Mouse (Mus musculus) hindbrain, embryonic 14.5 days (tissue): ENCODE results near the gene Mrtfa. TPM values are rescaled to one million over a fixed set of nuclear protein-coding genes. Genes with fewer than 3 reads are reported as not detected.

Experiments used
- ATAC-seq: fragments of 200-750 bp; cut with Nextera tagmentation; 2 replicates; pipeline ENCODE4 v1.8.0; 2017; ENCODE audit warnings: moderate number of reproducible peaks, mild to moderate bottlenecking, moderate TSS enrichment, moderate library complexity; ENCODE audit not compliant: low FRiP score
- DNase-seq: peaks from one replicate; pipeline ENCODE4 v3.0.0-alpha.2; 2015; ENCODE audit warnings: low spot score
- H3K27ac ChIP-seq: fragments of 300-500 bp; sonication (generic); 2 replicates; pipeline ENCODE4 v1.5.1; 2014; ENCODE audit warnings: mild to moderate bottlenecking, moderate library complexity
- H3K27me3 ChIP-seq: fragments of 300-500 bp; sonication (generic); 2 replicates; pipeline ENCODE4 v1.6.1; 2014; ENCODE audit warnings: mild to moderate bottlenecking, low read length, mixed read lengths; ENCODE audit not compliant: control insufficient read depth, insufficient read depth
- H3K36me3 ChIP-seq: fragments of 300-500 bp; sonication (generic); replicated peaks from 2 replicates; pipeline ENCODE4 v1.6.1; 2014; ENCODE audit not compliant: control insufficient read depth, insufficient read depth
- H3K4me1 ChIP-seq: fragments of 300-500 bp; sonication (generic); replicated peaks from 2 replicates; pipeline ENCODE4 v1.6.1; 2014; ENCODE audit warnings: antibody characterized with exemption, low read length, mixed read lengths; ENCODE audit not compliant: control insufficient read depth, insufficient read depth
- H3K4me2 ChIP-seq: fragments of 300-500 bp; sonication (generic); replicated peaks from 2 replicates; pipeline ENCODE4 v1.6.1; 2014; ENCODE audit warnings: mild to moderate bottlenecking, moderate library complexity
- H3K4me3 ChIP-seq: fragments of 300-500 bp; sonication (generic); replicated peaks from 2 replicates; pipeline ENCODE4 v1.5.1; 2014; ENCODE audit warnings: mild to moderate bottlenecking, low read length
- H3K9ac ChIP-seq: fragments of 300-500 bp; sonication (generic); 2 replicates; pipeline ENCODE4 v1.6.1; 2014
- H3K9me3 ChIP-seq: fragments of 300-500 bp; sonication (generic); 2 replicates; pipeline ENCODE4 v1.6.1; 2016; ENCODE audit warnings: low read length; ENCODE audit not compliant: control insufficient read depth
- WGBS: fragments of 180-500 bp; shearing (Covaris S2); extraction: QIAGEN DNeasy Blood & Tissue Kit; methylation state at CpG from one replicate; pipeline ENCODE4 v1.1.7; 2014; 5-methylcytosine and 5-hydroxymethylcytosine counted together
- polyA plus RNA-seq: library from polyadenylated mRNA; unstranded; fragments of >200 nt; fragmentation: Nextera tagmentation; extraction: Ambion mirVana; gene quantifications from 2 replicates; pipeline ENCODE4 v1.2.1, GENCODE M21; 2014

Gene Mrtfa
- polyA plus RNA-seq, 1 experiment from 2014 or later: 31.5 TPM

- peaks cover 16% of the 10 kb centered on the region for H3K36me3 ChIP-seq
- no peak overlapping the region for H3K27ac ChIP-seq
- H3K4me1 ChIP-seq: no peaks in the 10 kb centered on the region
- no peak overlapping the region for H3K4me2 ChIP-seq
- no peak overlapping the region for H3K9ac ChIP-seq
- H3K9me3 ChIP-seq: no peaks in the 10 kb centered on the region
- H3K4me3 ChIP-seq: no peak overlapping the region
- WGBS: 28% methylated on average over 2 of the region's 4 CpGs
- H3K27me3 ChIP-seq: no peaks in the 10 kb centered on the region
- DNase-seq (no peak), ATAC-seq (no peak)
These were observed 190.0 kb downstream of the Mrtfa start for GRCm38 (mm10) chr15:81000419-81001138.

GRCm38 (mm10) chr15:80997077-80997476, 193.5 kb downstream of the Mrtfa start:
- Histone ChIP-seq H3K9me3 (no peaks in the 10 kb centered on the region), H3K9ac (no peak overlapping the region), H3K4me1 (no peaks in the 10 kb centered on the region), H3K27ac (no peak overlapping the region), H3K27me3 (no peaks in the 10 kb centered on the region), H3K36me3 (no peaks in the 10 kb centered on the region), H3K4me2 (no peak overlapping the region), H3K4me3 (no peak overlapping the region)
- 54% methylated on average over 1 of the region's 1 CpGs for WGBS
- ATAC-seq (no peak), DNase-seq (no peak)

- Histone ChIP-seq H3K36me3 (no peaks in the 10 kb centered on the region), H3K27ac (no peak overlapping the region), H3K4me2 (no peak overlapping the region), H3K4me3 (no peak overlapping the region), H3K27me3 (no peaks in the 10 kb centered on the region), H3K9me3 (no peaks in the 10 kb centered on the region), H3K4me1 (no peaks in the 10 kb centered on the region), H3K9ac (no peak overlapping the region)
- no peak for DNase-seq
- ATAC-seq: no peak
- WGBS: 86% methylated on average over 6 of the region's 6 CpGs
These were observed 194.3 kb downstream of the Mrtfa start for GRCm38 (mm10) chr15:80996090-80996835.

GRCm38 (mm10) chr15:80994959-80995358, 195.6 kb downstream of the Mrtfa start:
- Histone ChIP-seq H3K4me2 (no peak overlapping the region), H3K9ac (no peak overlapping the region), H3K36me3 (no peaks in the 10 kb centered on the region), H3K4me1 (no peaks in the 10 kb centered on the region), H3K27me3 (no peaks in the 10 kb centered on the region), H3K27ac (no peak overlapping the region), H3K9me3 (no peaks in the 10 kb centered on the region), H3K4me3 (no peak overlapping the region)
- DNase-seq (no peak), ATAC-seq (no peak)
- 87% methylated on average over 5 of the region's 5 CpGs for WGBS

- no peak overlapping the region for H3K27ac ChIP-seq
- no peaks in the 10 kb centered on the region for H3K4me1 ChIP-seq
- ATAC-seq (no peak), DNase-seq (no peak)
- no peaks in the 10 kb centered on the region for H3K27me3 ChIP-seq
- H3K4me2 ChIP-seq: no peak overlapping the region
- H3K9ac ChIP-seq: no peak overlapping the region
- no peaks in the 10 kb centered on the region for H3K36me3 ChIP-seq
- 84% methylated on average over 3 of the region's 3 CpGs for WGBS
- H3K9me3 ChIP-seq: no peaks in the 10 kb centered on the region
- no peak overlapping the region for H3K4me3 ChIP-seq
These were observed 200.8 kb downstream of the Mrtfa start for GRCm38 (mm10) chr15:80989712-80990111.

GRCm38 (mm10) chr15:80988331-80988730, 202.2 kb downstream of the Mrtfa start:
- no peak overlapping the region for H3K27ac ChIP-seq
- 46% methylated on average over 1 of the region's 1 CpGs for WGBS
- no peak overlapping the region for H3K4me2 ChIP-seq
- H3K36me3 ChIP-seq: no peaks in the 10 kb centered on the region
- no peaks in the 10 kb centered on the region for H3K4me1 ChIP-seq
- ATAC-seq (no peak), DNase-seq (no peak)
- H3K27me3 ChIP-seq: no peaks in the 10 kb centered on the region
- H3K9ac ChIP-seq: no peak overlapping the region
- H3K4me3 ChIP-seq: no peak overlapping the region
- no peaks in the 10 kb centered on the region for H3K9me3 ChIP-seq

- no peak overlapping the region for H3K4me2 ChIP-seq
- DNase-seq (no peak), ATAC-seq (no peak)
- no peak overlapping the region for H3K27ac ChIP-seq
- H3K9me3 ChIP-seq: no peaks in the 10 kb centered on the region
- H3K27me3 ChIP-seq: no peaks in the 10 kb centered on the region
- no peaks in the 10 kb centered on the region for H3K36me3 ChIP-seq
- H3K4me3 ChIP-seq: no peak overlapping the region
- H3K9ac ChIP-seq: no peak overlapping the region
- peaks cover 16% of the 10 kb centered on the region for H3K4me1 ChIP-seq
- 95% methylated on average over 2 of the region's 2 CpGs for WGBS
These were observed 207.3 kb downstream of the Mrtfa start for GRCm38 (mm10) chr15:80983264-80983663.

GRCm38 (mm10) chr15:80981176-80981575, 209.4 kb downstream of the Mrtfa start:
- Histone ChIP-seq H3K4me2 (no peak overlapping the region), H3K36me3 (no peaks in the 10 kb centered on the region), H3K9ac (no peak overlapping the region), H3K4me3 (no peak overlapping the region), H3K27ac (no peak overlapping the region), H3K27me3 (no peaks in the 10 kb centered on the region), H3K4me1 (peaks cover 16% of the 10 kb centered on the region), H3K9me3 (no peaks in the 10 kb centered on the region)
- no peak for DNase-seq
- WGBS: 90% methylated on average over 4 of the region's 4 CpGs
- no peak for ATAC-seq

- Histone ChIP-seq H3K4me2 (peak overlapping the region; percentile 70), H3K27ac (no peak overlapping the region), H3K36me3 (no peaks in the 10 kb centered on the region), H3K9me3 (no peaks in the 10 kb centered on the region), H3K27me3 (no peaks in the 10 kb centered on the region), H3K4me3 (no peak overlapping the region), H3K9ac (no peak overlapping the region; the same call in 1 of the 2 replicates), H3K4me1 (peaks cover 16% of the 10 kb centered on the region)
- DNase-seq: no peak
- WGBS: 75% methylated on average over 4 of the region's 4 CpGs
- ATAC-seq: no peak
These were observed 210.9 kb downstream of the Mrtfa start for GRCm38 (mm10) chr15:80979611-80980010.
